11 mouse cellular contexts compared by ENCODE assay signal in the genomic region with DNA sequence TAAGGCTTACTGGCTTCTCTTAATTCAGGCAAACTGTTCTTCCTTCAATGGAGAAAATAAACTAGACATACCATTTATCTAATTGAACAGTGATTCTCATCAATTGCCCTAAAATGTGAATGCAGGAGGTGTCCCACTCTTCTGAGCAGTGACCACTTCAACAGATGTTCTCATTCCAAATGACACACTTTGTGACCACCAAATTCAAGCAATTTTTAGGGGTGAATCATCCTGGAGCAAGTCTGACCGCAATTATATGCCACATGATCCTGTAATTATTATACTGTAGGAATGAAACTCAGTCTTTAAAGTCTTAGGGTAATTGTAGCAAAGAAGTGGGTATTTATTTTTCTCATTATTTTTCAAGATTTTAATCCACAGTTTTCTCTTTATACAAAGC. TPM values are rescaled to one million over a fixed set of nuclear protein-coding genes. Genes with fewer than 3 reads are reported as not detected.
DNase-seq lines count a peak whose midpoint lies in the region; ATAC-seq and TF ChIP-seq lines count a peak whose summit lies in the region.
"Had no signal": no experiment of that assay in that cellular context is flagged by ENCODE, and none has a peak within 500 bp of the region (broad histone marks: within the 10 kb centered on the region; RNA-seq: fewer than 3 reads in every experiment).

No protein-coding gene starts in this region.

- H3K9me3 ChIP-seq in hindbrain, embryonic 12.5 days (replicated peaks) = no peaks in the 10 kb centered on the region
- H3K9me3 ChIP-seq in hindbrain, embryonic 11.5 days (ENCODE audit: control insufficient read depth, low read length) = no peaks in the 10 kb centered on the region
- no peaks in the 10 kb centered on the region for H3K9me3 ChIP-seq in limb, embryonic 11.5 days (ENCODE audit: control insufficient read depth, low read length)
- H3K9me3 ChIP-seq in midbrain, embryonic 16.5 days (replicated peaks; ENCODE audit: control insufficient read depth, low read length, poor library complexity, severe bottlenecking) = no peaks in the 10 kb centered on the region
- H3K9me3 ChIP-seq in forebrain, embryonic 15.5 days = no peaks in the 10 kb centered on the region
- H3K9me3 ChIP-seq: forebrain, embryonic 13.5 days had no signal

- no peaks in the 10 kb centered on the region for H3K36me3 ChIP-seq in hindbrain, embryonic 12.5 days
- no peaks in the 10 kb centered on the region for H3K36me3 ChIP-seq in hindbrain, embryonic 11.5 days (ENCODE audit: control insufficient read depth, insufficient read depth, low read length)
- H3K36me3 ChIP-seq in limb, embryonic 11.5 days (ENCODE audit: control insufficient read depth, insufficient read depth, low read length) = 0 out of 2 replicates have a peak, but pooled peaks cover 3% of the 10 kb centered on the region
- no peaks in the 10 kb centered on the region for H3K36me3 ChIP-seq in midbrain, embryonic 16.5 days (ENCODE audit: control insufficient read depth, insufficient read depth, low read length)
- no peaks in the 10 kb centered on the region for H3K36me3 ChIP-seq in forebrain, embryonic 15.5 days
- H3K36me3 ChIP-seq in thymus, adult 2 months (ENCODE audit: control insufficient read depth, insufficient read depth, low read length) = no peaks in the 10 kb centered on the region

- no peak overlapping the region for H3K9ac ChIP-seq in hindbrain, embryonic 12.5 days
- H3K9ac ChIP-seq in hindbrain, embryonic 11.5 days (ENCODE audit: low read depth, low read length) = no peak overlapping the region
- H3K9ac ChIP-seq in limb, embryonic 11.5 days (ENCODE audit: low read length) = no peak overlapping the region
- H3K9ac ChIP-seq in midbrain, embryonic 16.5 days (ENCODE audit: low read depth, low read length) = no peak overlapping the region
- H3K9ac ChIP-seq in forebrain, embryonic 15.5 days (replicated peaks) = no peak overlapping the region
- H3K9ac ChIP-seq: forebrain, embryonic 13.5 days had no signal

- H3K4me2 ChIP-seq in hindbrain, embryonic 12.5 days (replicated peaks) = peak overlapping the region; percentile 74
- no peak overlapping the region for H3K4me2 ChIP-seq in hindbrain, embryonic 11.5 days (replicated peaks; ENCODE audit: low read depth, low read length)
- peak overlapping the region; percentile 38; the same call in 1 of the 2 replicates for H3K4me2 ChIP-seq in limb, embryonic 11.5 days (ENCODE audit: low read depth, severe bottlenecking)
- no peak overlapping the region for H3K4me2 ChIP-seq in midbrain, embryonic 16.5 days (ENCODE audit: low read length)
- H3K4me2 ChIP-seq in forebrain, embryonic 15.5 days (replicated peaks) = no peak overlapping the region
- H3K4me2 ChIP-seq: forebrain, embryonic 13.5 days had no signal

- DNase-seq in hindbrain, embryonic 11.5 days (ENCODE audit: low spot score) = no peak
- DNase-seq in 3134 (ENCODE audit: extremely low read depth, insufficient read length, low spot score) = peak; percentile 68
- DNase-seq in NIH3T3 (ENCODE audit: low read depth) = peak; percentile 64
- DNase-seq in limb, embryonic 11.5 days (ENCODE audit: low spot score) = no peak
- DNase-seq in thymus, adult 2 months = no peak
- DNase-seq: kidney, postnatal 25 days; right cerebral cortex, postnatal 4 days had no signal

- no peak for ATAC-seq in hindbrain, embryonic 12.5 days (ENCODE audit: low FRiP score)
- ATAC-seq in hindbrain, embryonic 11.5 days (ENCODE audit: low FRiP score) = no peak
- no peak for ATAC-seq in limb, embryonic 11.5 days (ENCODE audit: insufficient number of reproducible peaks, low FRiP score, low TSS enrichment, low read depth)
- ATAC-seq in midbrain, embryonic 16.5 days = no peak
- ATAC-seq in forebrain, embryonic 15.5 days (replicated peaks) = no peak
- ATAC-seq: forebrain, embryonic 13.5 days had no signal

- no peaks in the 10 kb centered on the region for H3K27me3 ChIP-seq in hindbrain, embryonic 12.5 days
- H3K27me3 ChIP-seq in hindbrain, embryonic 11.5 days (ENCODE audit: control insufficient read depth, insufficient read depth, low read length) = no peaks in the 10 kb centered on the region; the same call in 1 of the 2 replicates
- no peaks in the 10 kb centered on the region for H3K27me3 ChIP-seq in limb, embryonic 11.5 days (ENCODE audit: control insufficient read depth, insufficient read depth, low read length)
- peaks cover 9% of the 10 kb centered on the region for H3K27me3 ChIP-seq in midbrain, embryonic 16.5 days (ENCODE audit: control insufficient read depth, insufficient read depth, low read depth, low read length)
- peaks cover 6% of the 10 kb centered on the region for H3K27me3 ChIP-seq in forebrain, embryonic 15.5 days
- H3K27me3 ChIP-seq in thymus, adult 2 months (ENCODE audit: control insufficient read depth, insufficient read depth, low read length) = no peaks in the 10 kb centered on the region

- no peak for TF ChIP-seq CTCF in thymus, adult 2 months (IDR thresholded peaks at IDR 0.05; ENCODE audit: borderline replicate concordance, control insufficient read depth, extremely low read depth, insufficient read depth, low read length, poor library complexity)

- 80% methylated on average over 1 of the region's 1 CpGs for WGBS in hindbrain, embryonic 12.5 days
- WGBS in hindbrain, embryonic 11.5 days = 81% methylated on average over 1 of the region's 1 CpGs
- WGBS in limb, embryonic 11.5 days = 89% methylated on average over 1 of the region's 1 CpGs
- WGBS in midbrain, embryonic 16.5 days = 85% methylated on average over 1 of the region's 1 CpGs
- WGBS in forebrain, embryonic 15.5 days = 89% methylated on average over 1 of the region's 1 CpGs
- 95% methylated on average over 1 of the region's 1 CpGs for WGBS in thymus, adult 2 months

- no peak for TF ChIP-seq POLR2A in thymus, adult 2 months (IDR thresholded peaks at IDR 0.05; ENCODE audit: control insufficient read depth, extremely low read depth, insufficient read depth, low read length, poor library complexity)

- 0 out of 2 replicates have a peak overlapping the region, but pooled peaks have one; percentile 1 for H3K4me3 ChIP-seq in hindbrain, embryonic 12.5 days
- no peak overlapping the region for H3K4me3 ChIP-seq in hindbrain, embryonic 11.5 days (ENCODE audit: low read depth, low read length)
- no peak overlapping the region; the same call in 1 of the 2 replicates for H3K4me3 ChIP-seq in limb, embryonic 11.5 days (ENCODE audit: low read depth, low read length)
- no peak overlapping the region for H3K4me3 ChIP-seq in midbrain, embryonic 16.5 days (ENCODE audit: low read depth, low read length)
- no peak overlapping the region for H3K4me3 ChIP-seq in forebrain, embryonic 15.5 days
- H3K4me3 ChIP-seq in thymus, adult 2 months (ENCODE audit: control insufficient read depth, insufficient read depth, low read length) = no peak overlapping the region
- H3K4me3 ChIP-seq: forebrain, embryonic 13.5 days had no signal

- H3K27ac ChIP-seq in hindbrain, embryonic 12.5 days = no peak overlapping the region
- H3K27ac ChIP-seq in hindbrain, embryonic 11.5 days (ENCODE audit: low read depth, low read length) = no peak overlapping the region
- H3K27ac ChIP-seq in limb, embryonic 11.5 days (replicated peaks; ENCODE audit: low read depth, low read length) = no peak overlapping the region
- no peak overlapping the region for H3K27ac ChIP-seq in midbrain, embryonic 16.5 days (ENCODE audit: low read length)
- H3K27ac ChIP-seq in forebrain, embryonic 15.5 days (replicated peaks) = no peak overlapping the region
- no peak overlapping the region for H3K27ac ChIP-seq in thymus, adult 2 months (ENCODE audit: control insufficient read depth, insufficient read depth, low read length)
- H3K27ac ChIP-seq: forebrain, embryonic 13.5 days had no signal

- peaks cover 10% of the 10 kb centered on the region for H3K4me1 ChIP-seq in hindbrain, embryonic 12.5 days
- H3K4me1 ChIP-seq in hindbrain, embryonic 11.5 days (replicated peaks; ENCODE audit: control insufficient read depth, insufficient read depth, low read length) = no peaks in the 10 kb centered on the region
- peaks cover 5% of the 10 kb centered on the region; the same call in 1 of the 2 replicates for H3K4me1 ChIP-seq in limb, embryonic 11.5 days (ENCODE audit: control insufficient read depth, insufficient read depth, low read length)
- H3K4me1 ChIP-seq in midbrain, embryonic 16.5 days (ENCODE audit: control insufficient read depth, insufficient read depth, low read length) = peaks cover 3% of the 10 kb centered on the region; the same call in 1 of the 2 replicates
- H3K4me1 ChIP-seq in forebrain, embryonic 15.5 days = peaks cover 7% of the 10 kb centered on the region
- no peaks in the 10 kb centered on the region for H3K4me1 ChIP-seq in thymus, adult 2 months (replicated peaks; ENCODE audit: control insufficient read depth, insufficient read depth, low read length)

RNA-seq across cellular contexts. Expression of gene Col1a2, which starts 2.7 kb away (rescaled TPM):
- polyA plus RNA-seq in hindbrain, embryonic 12.5 days (2016; fragmentation: Nextera tagmentation; extraction: Ambion mirVana) = 384 and 480 TPM in 2 replicates
- polyA plus RNA-seq in hindbrain, embryonic 11.5 days (2014; fragmentation: Nextera tagmentation; extraction: Ambion mirVana) = 143 and 151 TPM in 2 replicates
- 243 and 265 TPM in 2 replicates for polyA plus RNA-seq in limb, embryonic 11.5 days (2014; fragmentation: Nextera tagmentation; extraction: Ambion mirVana)
- polyA plus RNA-seq in midbrain, embryonic 16.5 days (2015; fragmentation: Nextera tagmentation; extraction: Ambion mirVana) = 62.8 and 78.9 TPM in 2 replicates
- polyA plus RNA-seq in forebrain, embryonic 15.5 days (2015; fragmentation: Nextera tagmentation; extraction: Ambion mirVana) = 38.6 and 40.4 TPM in 2 replicates
- 20.7 and 21.5 TPM in 2 replicates for polyA plus RNA-seq in thymus, adult 2 months (2012; rRNA removed)

Comparison
In these comparisons a context has a peak if more than half of its experiments do, and no peak if none do; other contexts are left out.
1. H3K4me2 ChIP-seq: peak in hindbrain, embryonic 12.5 days (single experiment) and limb, embryonic 11.5 days (single experiment); none in hindbrain, embryonic 11.5 days (single experiment), midbrain, embryonic 16.5 days (single experiment) and forebrain, embryonic 15.5 days (single experiment).
2. DNase-seq: peak in 3134 (single experiment) and NIH3T3 (single experiment); none in hindbrain, embryonic 11.5 days (single experiment), limb, embryonic 11.5 days (single experiment) and thymus, adult 2 months (single experiment).